Mouse (Mus musculus): ENCODE data around the gene Zswim5.

Zswim5 gene

GRCm38 (mm10) chr4:116913318-116913717, 36.1 kb downstream of the Zswim5 start:
- DNase-seq (ENCODE audit: low spot score) = no peak

GRCm38 (mm10) chr4:116928006-116928651, 51.0 kb downstream of the Zswim5 start:
- no peak for DNase-seq (ENCODE audit: low spot score)

- no peak for DNase-seq (ENCODE audit: low spot score)
Measured at GRCm38 (mm10) chr4:116939585-116939984, 62.4 kb downstream of the Zswim5 start.

GRCm38 (mm10) chr4:116942695-116943094, 65.5 kb downstream of the Zswim5 start:
- no peak for DNase-seq (ENCODE audit: low spot score)

GRCm38 (mm10) chr4:116944055-116944454, 66.9 kb downstream of the Zswim5 start:
- no peak for DNase-seq (ENCODE audit: low spot score)

GRCm38 (mm10) chr4:116951642-116952041, 74.5 kb downstream of the Zswim5 start:
- no peak for DNase-seq (ENCODE audit: low spot score)

- DNase-seq (ENCODE audit: low spot score) = no peak
Measured at GRCm38 (mm10) chr4:116954951-116955350, 77.8 kb downstream of the Zswim5 start.

- DNase-seq (ENCODE audit: low spot score) = no peak
Measured at GRCm38 (mm10) chr4:116976503-116976902, 99.3 kb downstream of the Zswim5 start.

- DNase-seq (ENCODE audit: low spot score) = no peak
Measured at GRCm38 (mm10) chr4:116985681-116986080, 108.5 kb downstream of the Zswim5 start.

- peak; percentile 87 for DNase-seq (ENCODE audit: low spot score)
Measured at GRCm38 (mm10) chr4:116986400-116987121, 109.4 kb downstream of the Zswim5 start.

- DNase-seq (ENCODE audit: low spot score) = no peak
Measured at GRCm38 (mm10) chr4:116987122-116987456, 109.9 kb downstream of the Zswim5 start.

- DNase-seq (ENCODE audit: low spot score) = no peak
Measured at GRCm38 (mm10) chr4:116989731-116990130, 112.6 kb downstream of the Zswim5 start.

- peak; percentile 91 for DNase-seq (ENCODE audit: low spot score)
Measured at GRCm38 (mm10) chr4:116991366-116991765, 114.2 kb downstream of the Zswim5 start.

- peak; percentile 96 for DNase-seq (ENCODE audit: low spot score)
Measured at GRCm38 (mm10) chr4:116993672-116994621, 116.8 kb downstream of the Zswim5 start, which contains the start of gene Urod. Gene Urod (minus strand): TSS chr4:116994413.

GRCm38 (mm10) chr4:116995131-116995797, 118.1 kb downstream of the Zswim5 start, which contains the start of gene Hectd3:
Gene Hectd3 (plus strand): TSS chr4:116995317.
- DNase-seq (ENCODE audit: low spot score) = peak; percentile 56

- no peak for DNase-seq (ENCODE audit: low spot score)
Measured at GRCm38 (mm10) chr4:116995798-116996135, 118.6 kb downstream of the Zswim5 start.

GRCm38 (mm10) chr4:116999513-117000154, 122.5 kb downstream of the Zswim5 start:
- DNase-seq (ENCODE audit: low spot score) = no peak

GRCm38 (mm10) chr4:117001957-117002356, 124.8 kb downstream of the Zswim5 start:
- no peak for DNase-seq (ENCODE audit: low spot score)

GRCm38 (mm10) chr4:117002543-117003521, 125.7 kb downstream of the Zswim5 start:
- peak; percentile 73 for DNase-seq (ENCODE audit: low spot score)

- DNase-seq (ENCODE audit: low spot score) = no peak
Measured at GRCm38 (mm10) chr4:117004649-117005048, 127.5 kb downstream of the Zswim5 start.

All from layer of hippocampus, adult 11-12 months (tissue).